Mouse (Mus musculus): ENCODE data around the gene Tbx21.

Tbx21 gene

DNA sequence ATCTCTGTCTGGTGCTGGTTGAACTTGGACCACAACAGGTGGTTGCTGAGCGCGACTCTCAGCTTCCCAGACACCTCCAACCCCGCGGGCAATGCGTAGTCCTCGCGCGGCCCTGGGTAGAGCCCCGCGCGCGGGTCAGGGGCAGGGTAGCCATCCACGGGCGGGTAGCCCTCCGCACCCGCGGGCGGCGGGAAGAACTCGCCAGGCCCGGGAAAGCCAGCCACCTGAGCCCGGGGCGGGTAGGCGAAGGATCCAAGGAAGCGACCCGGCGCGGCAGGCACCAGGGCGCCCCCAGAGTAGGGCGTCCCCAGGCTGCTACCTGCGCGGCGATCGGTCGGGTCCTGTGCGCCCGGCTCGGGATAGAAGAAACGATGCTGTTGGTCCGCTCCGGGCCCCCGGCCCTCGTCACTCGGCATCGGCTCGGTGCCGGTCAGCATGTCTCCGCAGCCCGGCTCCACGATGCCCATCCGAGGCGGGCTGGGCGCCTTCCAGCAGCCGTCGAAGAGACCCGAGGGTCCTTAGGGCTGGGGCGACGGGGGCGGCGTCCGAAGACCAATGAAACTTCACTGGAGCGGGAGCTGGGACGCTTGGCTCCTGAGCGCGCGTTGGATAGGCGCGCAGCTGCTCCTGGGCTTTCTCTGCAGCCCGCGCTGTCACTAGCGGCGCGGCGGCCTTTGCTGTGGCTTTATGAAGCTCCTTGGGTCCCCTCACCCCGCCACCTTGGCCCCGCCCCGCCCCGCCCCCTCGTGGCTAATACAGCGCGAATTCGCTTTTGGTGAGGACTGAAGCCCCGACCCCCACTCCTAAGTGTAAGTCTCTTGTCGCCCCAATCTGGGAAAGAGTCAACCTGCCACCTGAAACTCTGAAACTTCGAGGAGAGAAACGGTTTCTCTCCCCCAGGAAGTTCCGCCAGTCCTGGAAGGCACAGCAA lies at the start of gene Tbx21:
Gene Tbx21, minus strand, starts transcription at position 661 of the 931 bp plus-strand sequence.
- DNase-seq (ENCODE audit: low spot score): no peak

DNA sequence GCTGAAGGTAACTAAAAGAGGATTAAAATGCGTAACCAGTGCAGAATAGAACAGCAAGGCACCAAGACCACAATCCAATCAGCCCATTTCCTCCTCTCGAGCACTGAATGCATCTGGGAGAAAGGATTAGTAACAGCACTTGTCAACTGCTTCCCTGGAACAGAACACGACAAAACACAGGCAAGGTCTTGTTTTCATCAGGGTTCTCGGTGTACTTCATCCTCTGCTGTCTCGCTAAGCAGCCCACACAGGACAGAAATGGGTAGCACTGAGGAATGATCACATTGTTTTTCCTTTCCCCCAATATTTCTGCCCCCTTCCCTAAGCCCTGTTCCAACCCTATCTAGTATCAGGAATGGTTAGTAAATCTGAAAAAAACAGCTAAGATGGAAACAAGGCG lies 45.2 kb upstream of the Tbx21 start:
- no peak for DNase-seq (ENCODE audit: low spot score)

DNA sequence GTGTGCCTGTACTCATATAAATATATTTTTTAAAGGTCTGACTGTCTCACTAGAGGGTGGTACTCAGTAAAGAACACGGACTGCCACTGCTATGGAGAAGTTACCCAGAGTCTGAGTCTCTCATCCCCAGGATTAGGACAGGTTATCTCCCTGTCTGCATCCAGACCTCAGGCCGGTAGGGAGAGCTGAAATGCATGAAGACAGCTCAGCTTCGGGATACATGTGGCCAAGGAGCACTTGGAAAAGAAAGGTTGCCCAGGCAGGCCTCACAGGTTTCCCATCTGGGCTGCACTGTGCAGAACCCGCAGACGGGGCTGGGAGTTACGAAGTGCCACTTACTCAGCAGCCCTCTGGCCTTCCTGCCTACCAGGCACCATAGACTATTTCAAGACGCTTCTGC lies 41.9 kb upstream of the Tbx21 start:
- no peak for DNase-seq (ENCODE audit: low spot score)

DNA sequence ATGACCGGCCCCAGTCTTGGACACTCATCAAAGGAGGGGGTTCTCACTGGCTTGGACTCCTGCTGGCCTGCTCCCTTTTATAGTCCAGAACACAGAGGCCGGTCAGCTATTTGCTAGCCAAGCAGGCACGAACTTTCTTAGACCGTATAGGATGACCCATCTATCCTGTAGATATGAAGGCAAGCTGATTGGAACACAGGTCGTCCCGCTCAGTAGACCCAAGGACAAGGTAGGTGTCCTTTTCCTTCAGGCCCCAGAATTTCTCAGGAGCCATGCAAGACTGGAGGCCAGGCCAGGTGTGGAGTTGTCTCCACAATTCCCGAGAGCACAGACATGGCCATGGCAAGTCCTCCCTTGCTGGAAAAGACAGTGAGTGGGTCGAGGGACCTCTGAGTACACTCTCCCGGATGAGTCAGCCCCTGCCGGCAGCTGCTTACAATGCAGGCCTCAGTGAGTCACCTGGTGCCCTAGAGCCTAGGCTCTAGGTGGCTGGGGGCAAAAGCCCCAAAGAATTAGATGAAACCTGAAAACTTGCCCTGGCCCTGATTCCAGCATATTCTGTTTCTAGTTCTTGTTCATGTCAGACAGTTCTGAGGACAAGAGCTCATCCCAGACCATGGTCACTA lies 37.6 kb upstream of the Tbx21 start:
- no peak for DNase-seq (ENCODE audit: low spot score)

DNA sequence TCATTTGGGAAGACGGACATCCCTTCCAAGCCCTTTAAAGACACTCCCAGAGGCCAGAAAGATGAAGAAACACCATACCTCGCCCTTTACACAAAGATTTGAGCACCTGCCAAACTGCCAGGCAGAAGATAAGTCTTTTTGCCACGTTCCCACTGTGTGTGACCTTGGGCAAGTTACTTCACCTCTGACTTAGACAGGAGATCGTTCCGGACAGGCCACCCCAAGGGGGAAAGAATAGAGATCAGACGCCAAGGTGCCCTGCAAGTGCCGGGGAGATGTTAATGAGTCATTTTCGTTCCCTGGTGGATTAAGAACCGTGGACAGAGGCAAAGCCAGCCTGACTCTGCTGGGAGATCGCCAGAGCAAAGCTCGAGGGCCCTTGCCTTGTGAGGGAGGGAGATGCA lies 36.9 kb upstream of the Tbx21 start:
- DNase-seq (ENCODE audit: low spot score): peak; percentile 47

DNA sequence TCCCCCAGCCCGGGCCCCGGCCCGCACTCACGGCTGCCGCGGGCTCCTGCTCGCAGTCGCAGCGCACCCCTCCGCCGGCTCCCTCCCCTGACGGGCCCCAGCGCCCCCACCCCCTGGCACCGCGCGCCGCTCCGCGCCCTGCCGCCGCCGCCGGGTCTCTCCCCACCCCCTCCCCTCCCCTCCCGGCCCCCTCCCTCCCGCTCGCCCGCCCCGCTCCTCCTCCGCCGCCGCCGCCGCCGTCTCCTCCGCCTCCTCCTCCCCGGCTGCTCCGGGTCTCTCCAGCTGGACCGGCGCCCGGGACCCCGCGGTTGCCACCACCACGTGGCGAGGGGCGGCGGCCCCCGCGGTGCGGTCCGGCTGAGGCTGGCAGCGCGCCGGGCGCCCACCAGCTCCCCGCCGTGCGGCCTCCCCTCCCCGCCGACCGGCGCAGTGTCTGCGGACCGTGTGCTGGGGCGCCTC lies 36.2 kb upstream of the Tbx21 start, which contains the start of gene Tbkbp1:
Gene Tbkbp1, minus strand, starts transcription at position 153 of the 459 bp plus-strand sequence.
- DNase-seq (ENCODE audit: low spot score): peak; percentile 46

DNA sequence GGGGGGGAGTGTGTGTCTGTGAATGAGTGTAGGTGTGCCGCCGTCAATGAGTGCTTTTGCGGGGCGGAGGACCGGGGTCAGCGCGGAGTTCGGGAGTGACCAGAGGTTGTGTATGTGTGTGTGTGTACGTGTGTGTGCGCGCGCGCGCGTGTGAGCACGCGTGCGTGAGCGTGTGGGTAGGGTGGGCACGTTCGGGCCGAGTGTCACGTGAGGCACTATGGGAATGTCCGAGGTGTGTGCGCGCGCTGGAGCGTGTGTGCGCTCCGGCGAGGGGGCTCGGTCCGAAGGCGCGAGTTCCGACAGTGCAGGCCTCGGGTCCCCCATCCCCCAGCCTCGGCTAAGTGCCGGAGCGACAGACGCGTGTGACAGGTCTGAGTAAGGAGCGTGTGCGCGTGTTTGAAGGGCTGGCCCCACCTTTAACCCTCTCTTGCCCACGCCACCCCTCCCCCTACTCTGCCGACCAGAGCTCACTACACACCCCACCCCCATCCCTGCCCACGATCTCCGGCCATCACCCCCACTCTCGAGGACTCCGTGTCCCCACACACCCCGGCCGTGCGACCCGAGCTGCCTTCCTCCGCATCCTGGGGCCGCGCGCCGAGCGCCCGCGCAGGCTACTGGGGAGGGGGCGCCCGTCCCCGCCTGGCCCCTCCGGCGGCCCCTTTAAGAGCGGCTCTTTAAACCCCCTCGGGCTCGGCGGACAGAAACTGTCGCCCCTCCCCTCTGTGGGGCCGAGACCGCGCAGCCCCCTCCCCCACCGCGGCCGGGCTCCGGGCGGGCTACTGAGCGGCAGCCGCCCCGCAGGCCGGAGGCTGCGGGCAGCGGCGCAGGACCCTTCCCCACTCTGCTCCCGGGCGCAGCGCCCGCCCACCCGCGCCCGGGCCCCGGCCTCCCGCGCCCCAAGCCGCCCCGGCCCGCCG lies 35.5 kb upstream of the Tbx21 start:
- peak; percentile 39 for DNase-seq (ENCODE audit: low spot score)

DNA sequence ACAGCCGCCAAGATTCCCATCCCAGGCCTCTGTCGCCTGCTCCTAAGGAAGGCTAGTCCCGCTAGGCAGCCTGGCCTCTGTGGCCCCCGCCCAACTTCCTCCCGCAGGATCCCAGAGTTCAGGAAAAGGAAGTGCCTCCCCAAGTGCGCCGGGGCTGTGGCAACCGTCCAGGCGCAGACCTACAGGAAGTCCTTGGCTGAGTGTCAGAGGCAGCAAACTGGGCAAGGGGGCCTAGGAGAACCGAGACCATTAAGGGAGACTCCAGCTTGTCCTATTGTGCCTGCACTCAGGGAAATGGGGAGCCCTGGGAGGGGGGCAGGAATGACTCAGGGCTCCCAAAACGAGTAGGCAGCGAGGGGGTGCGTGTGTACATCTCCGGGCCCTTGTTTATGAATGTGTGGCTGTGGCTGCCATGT lies 34.9 kb upstream of the Tbx21 start:
- peak; percentile 53 for DNase-seq (ENCODE audit: low spot score)

DNA sequence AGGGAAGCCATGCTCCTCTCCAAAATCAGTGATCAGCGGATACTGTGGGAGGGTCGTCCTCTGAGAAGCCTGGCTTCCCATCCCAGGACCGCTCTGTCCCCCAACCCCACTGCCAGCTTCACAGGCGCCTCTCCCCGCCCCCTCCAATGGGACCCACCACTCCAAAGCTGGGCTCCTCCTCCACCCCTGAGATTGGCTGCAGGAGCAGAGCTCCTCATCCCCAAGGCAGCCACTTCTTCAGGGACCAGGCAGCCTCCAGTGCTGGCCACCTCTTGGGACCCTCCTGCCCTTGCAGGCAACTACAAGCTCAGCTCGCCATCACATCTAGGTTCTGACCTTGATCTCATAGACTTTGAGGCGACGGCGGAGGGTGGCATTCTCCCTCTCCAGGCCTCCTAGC lies 33.9 kb upstream of the Tbx21 start:
- no peak for DNase-seq (ENCODE audit: low spot score)

DNA sequence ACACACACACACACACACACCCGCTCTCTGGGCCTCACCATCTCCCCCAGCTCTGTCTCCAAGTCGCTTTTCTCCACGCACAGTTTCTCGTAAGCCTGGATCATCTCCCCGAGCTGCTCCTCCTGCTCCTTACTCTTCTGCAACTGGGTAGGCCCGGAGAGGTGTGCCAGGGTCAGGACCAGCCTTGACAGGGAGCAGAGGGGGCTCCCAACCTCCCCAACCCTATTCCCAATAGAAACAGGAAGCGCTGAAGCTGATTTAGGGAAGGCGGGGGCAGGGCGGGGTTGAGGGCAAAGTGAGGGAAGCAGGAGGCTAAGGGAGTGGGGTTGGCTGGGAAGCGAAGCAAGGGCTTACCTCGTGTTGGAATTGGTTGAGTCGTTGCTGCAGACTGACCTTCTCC lies 33.5 kb upstream of the Tbx21 start:
- DNase-seq (ENCODE audit: low spot score): no peak

DNA sequence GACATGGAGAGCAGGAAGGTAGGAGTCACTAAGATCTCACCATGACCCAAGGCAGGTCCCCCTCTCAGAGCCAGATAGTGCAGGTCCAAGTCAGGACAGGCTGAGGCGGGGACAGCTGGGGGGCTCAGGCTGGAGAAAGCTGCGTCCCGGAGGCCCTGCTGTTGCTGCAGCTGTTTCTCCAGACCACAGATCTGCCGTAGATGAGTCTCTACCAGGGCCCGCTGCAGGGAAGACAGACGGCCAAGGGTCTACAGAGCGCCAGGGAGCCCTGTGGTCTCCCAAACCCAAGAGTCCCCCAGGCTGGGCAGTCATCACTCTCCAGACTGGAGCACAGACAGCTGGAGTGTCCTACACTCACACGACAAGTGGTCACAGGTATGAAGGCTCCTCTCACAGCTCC lies 32.2 kb upstream of the Tbx21 start:
- DNase-seq (ENCODE audit: low spot score): no peak

DNA sequence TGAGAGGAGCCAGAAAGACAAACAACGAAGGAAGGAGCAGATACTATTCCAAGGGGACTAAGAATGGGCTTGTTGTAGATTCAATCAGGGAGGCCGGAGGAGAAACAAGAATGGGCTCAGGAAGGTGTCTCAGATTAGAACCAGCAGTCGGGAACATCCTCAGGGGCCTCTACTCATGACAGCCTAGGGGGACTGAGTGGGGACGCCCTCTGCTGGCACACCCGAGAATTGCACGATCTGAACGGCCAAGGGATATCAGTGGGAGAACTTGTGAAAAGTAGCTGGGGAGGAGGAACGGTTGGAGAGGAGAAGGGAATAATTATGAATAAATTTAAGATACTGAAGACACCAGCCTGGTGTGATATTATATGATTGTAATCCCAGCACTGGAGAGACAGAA lies 31.6 kb upstream of the Tbx21 start:
- DNase-seq (ENCODE audit: low spot score): peak; percentile 73

DNA sequence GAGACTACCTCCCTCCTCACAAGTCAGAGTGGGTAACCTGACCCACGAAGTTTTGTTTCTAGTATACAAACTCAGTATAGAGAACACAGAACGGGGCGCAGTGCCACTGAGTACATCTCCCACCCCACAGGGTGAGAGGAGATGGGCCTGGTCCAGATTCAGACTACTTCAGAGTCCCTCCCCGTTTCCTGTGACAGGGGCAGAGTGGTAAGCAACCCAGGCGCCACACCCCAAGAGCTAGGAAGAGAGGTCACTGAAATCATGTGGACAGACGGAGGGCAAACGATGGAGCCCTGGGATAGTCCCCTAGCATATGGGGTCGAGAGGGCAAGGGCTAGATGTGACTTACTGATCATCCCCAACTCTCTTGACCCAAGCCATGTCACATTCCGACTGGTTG lies 30.8 kb upstream of the Tbx21 start:
- no peak for DNase-seq (ENCODE audit: low spot score)

DNA sequence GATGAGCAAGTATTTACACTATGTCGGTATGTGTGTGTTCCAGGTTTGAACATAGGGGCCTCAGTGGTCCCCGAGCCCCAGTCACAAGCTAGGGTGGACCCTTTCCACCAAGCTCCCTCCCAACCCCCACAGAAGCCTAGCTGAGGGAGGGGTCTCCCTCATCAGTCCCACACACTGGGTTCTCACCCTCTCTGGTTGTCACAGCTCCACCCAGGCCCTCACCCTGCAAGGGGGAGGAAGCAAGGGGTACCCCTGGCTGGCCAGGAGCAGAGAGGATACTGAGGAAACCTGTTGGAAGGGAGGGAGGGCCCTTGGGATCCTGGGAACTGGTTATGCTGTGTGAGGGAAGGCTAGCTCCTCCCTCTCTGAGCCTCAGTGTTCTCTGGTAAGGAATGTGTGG lies 30.2 kb upstream of the Tbx21 start:
- DNase-seq (ENCODE audit: low spot score): no peak

DNA sequence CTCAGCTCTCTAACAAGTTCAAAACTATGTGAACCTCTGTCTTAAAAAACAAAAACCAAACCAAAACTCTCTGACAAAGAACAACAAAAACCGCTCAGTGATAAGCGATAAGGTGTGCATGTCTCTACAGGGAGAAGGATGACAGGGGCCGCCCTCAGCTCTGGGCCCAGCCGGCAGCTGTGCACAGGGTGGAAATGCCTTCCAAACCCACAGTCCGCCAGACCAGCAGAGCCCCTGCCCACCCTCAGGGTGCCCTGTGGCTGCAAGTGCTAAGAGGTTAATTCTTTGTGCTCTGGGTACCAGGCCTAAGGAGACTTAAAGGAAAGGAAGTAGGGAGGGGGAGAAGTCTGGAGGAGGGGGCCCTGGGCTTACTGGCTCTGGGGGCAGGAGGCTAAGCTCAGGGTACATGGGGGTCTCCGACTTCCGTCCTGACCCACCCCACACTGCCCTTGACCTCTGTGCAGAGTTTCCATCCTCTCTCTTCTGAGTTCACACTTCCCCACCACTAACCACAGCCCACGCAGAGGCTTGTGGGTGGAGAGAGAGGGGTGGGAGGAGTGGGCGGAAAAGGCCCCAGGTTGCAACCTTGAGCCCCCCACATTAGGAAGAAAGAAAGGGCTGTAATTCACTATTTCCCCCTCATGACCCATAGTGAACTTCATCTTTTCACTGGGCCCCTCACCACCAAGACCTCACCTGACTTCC lies 28.2 kb upstream of the Tbx21 start:
- DNase-seq (ENCODE audit: low spot score): no peak

DNA sequence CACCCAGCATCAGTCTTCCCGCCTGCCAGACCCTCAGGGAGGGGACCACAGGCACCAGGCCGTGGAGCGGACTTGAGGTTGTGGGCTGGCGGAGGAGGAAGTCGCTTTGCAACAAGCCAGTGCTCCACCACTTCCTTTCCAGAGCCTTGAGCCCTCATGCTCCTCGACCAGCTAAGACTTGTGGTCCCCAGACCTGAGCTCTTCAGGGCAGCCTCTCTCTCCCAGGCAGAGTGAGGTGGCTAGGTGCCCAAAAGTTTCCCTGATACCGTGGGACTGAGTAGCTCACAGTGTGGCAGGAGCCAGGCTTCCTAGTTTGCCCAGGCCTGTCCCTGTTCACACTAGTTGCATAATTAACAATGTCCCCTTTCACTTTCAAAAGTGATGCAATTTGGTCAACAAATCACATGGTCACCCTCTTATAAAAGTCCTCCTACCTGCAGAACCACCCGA lies 27.1 kb upstream of the Tbx21 start:
- no peak for DNase-seq (ENCODE audit: low spot score)

DNA sequence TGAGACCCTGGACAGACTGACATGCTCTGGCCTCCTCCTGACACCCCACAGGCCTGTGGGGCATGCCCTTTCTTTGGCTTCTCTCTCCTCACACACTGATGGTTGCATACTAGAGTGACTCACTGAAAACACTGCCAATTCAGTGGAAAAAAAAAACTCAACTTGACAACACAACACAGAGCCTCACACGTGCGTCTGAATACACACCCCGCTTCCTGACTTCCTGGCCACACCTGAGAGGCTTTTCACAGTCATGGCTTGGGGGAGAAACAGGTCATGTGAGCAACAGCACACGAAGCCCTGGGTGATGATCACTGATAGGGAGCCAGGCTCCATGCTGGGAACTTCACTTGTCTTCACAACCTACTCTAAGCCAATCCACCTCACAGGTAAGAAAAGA lies 25.7 kb upstream of the Tbx21 start:
- no peak for DNase-seq (ENCODE audit: low spot score)

DNA sequence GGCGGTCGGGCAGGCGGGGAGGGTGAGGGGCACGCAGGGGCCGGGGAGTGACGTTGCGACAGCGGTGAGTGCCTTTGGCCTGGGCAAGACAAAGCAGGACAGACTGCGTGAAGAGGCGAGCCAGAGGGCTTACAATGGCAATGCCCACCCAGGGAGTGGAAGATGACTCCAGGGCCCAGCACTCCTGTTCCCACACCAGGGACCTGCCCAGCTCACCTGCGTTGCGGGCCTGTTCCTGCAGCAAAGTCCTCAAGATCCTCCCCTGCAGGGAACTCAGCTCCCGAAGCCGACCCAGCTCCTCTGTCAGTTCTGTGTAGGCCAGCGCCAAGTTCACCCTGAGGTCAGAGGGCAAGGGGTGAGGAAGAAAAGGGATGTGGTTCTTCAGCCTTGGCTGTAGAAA lies 24.1 kb upstream of the Tbx21 start:
- DNase-seq (ENCODE audit: low spot score): no peak

DNA sequence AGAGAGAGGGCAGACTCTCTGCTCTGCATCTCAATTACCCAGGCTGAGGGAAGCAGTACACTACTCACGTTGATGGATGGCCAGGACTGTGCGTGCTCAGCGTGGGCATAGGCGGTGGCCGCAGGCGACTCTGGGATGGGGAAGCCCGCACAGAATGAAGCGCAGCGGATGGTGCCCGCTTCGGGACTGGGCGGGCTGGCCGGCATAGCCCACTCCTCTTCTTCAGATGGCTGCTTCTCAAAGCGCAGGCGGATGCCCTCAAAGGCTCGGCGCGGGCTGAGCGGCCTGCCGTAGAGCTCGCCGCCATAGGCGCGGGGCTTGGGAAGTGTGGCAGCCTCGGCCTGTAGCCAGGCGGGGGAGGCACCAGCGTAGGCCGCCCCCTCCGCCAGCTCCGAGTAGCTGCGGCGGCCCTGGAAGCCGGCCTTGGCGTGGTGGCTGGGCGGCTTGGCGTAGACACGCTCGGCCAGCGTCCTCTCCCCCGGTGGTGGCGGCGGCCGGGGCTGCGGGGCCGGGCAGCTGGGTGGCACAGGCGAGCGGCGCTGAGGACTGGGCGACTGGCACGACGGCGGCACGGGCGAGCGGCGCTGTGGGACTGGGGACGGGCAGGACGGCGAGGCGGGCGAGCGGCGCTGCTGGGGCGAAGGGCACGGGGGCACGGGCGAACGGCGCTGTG lies 23.6 kb upstream of the Tbx21 start:
- DNase-seq (ENCODE audit: low spot score): peak; percentile 70

DNA sequence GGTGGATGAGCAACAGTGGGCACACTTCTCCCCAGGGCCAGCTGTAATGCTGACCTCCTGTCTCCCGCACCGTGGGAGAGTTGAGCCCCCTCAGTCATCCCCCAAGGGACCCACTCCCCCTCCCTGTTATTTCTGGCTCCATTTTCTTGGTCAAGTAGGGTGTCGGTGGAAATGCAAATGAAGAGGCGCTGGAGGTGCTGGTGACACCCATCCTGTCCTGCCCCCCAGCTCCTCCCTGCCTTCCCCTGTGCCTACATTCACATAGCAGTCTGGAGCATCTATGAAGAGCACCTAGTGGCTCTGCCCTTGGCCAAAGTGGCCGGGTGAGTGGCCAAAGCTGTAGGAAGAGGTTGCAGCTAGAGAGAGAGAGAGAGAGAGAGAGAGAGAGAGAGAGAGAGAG lies 18.1 kb upstream of the Tbx21 start:
- no peak for DNase-seq (ENCODE audit: low spot score)

DNA sequence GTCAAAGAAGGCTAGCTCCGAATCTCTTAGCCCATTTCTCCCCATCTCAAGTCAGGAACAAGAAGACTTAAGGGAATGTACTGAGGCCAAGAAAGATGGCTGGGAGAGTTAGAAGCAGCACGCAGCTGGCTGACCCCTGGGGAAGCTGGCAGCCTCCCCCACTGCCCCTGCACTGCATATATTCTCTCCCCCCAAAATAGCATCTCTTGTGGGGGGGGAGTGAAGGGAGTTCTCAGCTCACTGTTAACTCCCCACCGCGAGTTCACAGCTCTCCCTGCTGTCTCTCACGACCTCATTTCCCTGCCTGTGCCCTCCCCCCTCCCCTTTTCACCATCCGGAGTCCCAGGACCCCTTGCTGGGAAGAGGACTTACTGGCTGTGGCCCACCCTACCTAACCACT lies 17.1 kb upstream of the Tbx21 start:
- no peak for DNase-seq (ENCODE audit: low spot score)
